Mouse (Mus musculus) forebrain, embryonic 13.5 days (tissue): Measurements from ENCODE around the gene Cstf3. TPM values are rescaled to one million over a fixed set of nuclear protein-coding genes. Genes with fewer than 3 reads are reported as not detected.
"Not testable (repeated sequence)": the region's sequence is repeated elsewhere in the genome, so short reads cannot be mapped to it uniquely, and the experiment has no call there.

Experiments used
- ATAC-seq: fragments of 200-750 bp; cut with Nextera tagmentation; 2 replicates; pipeline ENCODE4 v1.8.0; 2017
- H3K27ac ChIP-seq: fragments of 300-500 bp; sonication (generic); 2 replicates; pipeline ENCODE4 v1.5.1; 2015; ENCODE audit warnings: inconsistent platforms, mild to moderate bottlenecking, moderate library complexity
- H3K27me3 ChIP-seq: fragments of 300-500 bp; sonication (generic); 2 replicates; pipeline ENCODE4 v1.6.1; 2015; ENCODE audit warnings: mild to moderate bottlenecking, inconsistent platforms
- H3K36me3 ChIP-seq: fragments of 300-500 bp; sonication (generic); 2 replicates; pipeline ENCODE4 v1.6.1; 2015; ENCODE audit warnings: mild to moderate bottlenecking, inconsistent platforms; ENCODE audit not compliant: poor library complexity, severe bottlenecking
- H3K4me1 ChIP-seq: fragments of 300-500 bp; sonication (generic); 2 replicates; pipeline ENCODE4 v1.6.1; 2015; ENCODE audit warnings: inconsistent platforms
- H3K4me2 ChIP-seq: fragments of 300-500 bp; sonication (generic); 2 replicates; pipeline ENCODE4 v1.6.1; 2015; ENCODE audit warnings: inconsistent platforms, mild to moderate bottlenecking, moderate library complexity
- H3K4me3 ChIP-seq: fragments of 300-500 bp; sonication (generic); 2 replicates; pipeline ENCODE4 v1.5.1; 2015; ENCODE audit warnings: mild to moderate bottlenecking, inconsistent platforms
- H3K9ac ChIP-seq: fragments of 300-500 bp; sonication (generic); 2 replicates; pipeline ENCODE4 v1.6.1; 2015; ENCODE audit warnings: mild to moderate bottlenecking, inconsistent platforms
- H3K9me3 ChIP-seq: fragments of 300-500 bp; sonication (generic); replicated peaks from 2 replicates; pipeline ENCODE4 v1.6.1; 2016; ENCODE audit warnings: inconsistent platforms
- WGBS: fragments of 180-500 bp; shearing (Covaris S2); methylation state at CpG from one replicate; pipeline ENCODE4 v1.1.7; 2015; 5-methylcytosine and 5-hydroxymethylcytosine counted together
- polyA plus RNA-seq: library from polyadenylated mRNA; unstranded; fragments of >200 nt; fragmentation: Nextera tagmentation; extraction: Ambion mirVana; gene quantifications from 2 replicates; pipeline ENCODE4 v1.2.1, GENCODE M21; 2015

Cstf3 gene
- polyA plus RNA-seq, result 117 and 118 TPM in 2 replicates

DNA sequence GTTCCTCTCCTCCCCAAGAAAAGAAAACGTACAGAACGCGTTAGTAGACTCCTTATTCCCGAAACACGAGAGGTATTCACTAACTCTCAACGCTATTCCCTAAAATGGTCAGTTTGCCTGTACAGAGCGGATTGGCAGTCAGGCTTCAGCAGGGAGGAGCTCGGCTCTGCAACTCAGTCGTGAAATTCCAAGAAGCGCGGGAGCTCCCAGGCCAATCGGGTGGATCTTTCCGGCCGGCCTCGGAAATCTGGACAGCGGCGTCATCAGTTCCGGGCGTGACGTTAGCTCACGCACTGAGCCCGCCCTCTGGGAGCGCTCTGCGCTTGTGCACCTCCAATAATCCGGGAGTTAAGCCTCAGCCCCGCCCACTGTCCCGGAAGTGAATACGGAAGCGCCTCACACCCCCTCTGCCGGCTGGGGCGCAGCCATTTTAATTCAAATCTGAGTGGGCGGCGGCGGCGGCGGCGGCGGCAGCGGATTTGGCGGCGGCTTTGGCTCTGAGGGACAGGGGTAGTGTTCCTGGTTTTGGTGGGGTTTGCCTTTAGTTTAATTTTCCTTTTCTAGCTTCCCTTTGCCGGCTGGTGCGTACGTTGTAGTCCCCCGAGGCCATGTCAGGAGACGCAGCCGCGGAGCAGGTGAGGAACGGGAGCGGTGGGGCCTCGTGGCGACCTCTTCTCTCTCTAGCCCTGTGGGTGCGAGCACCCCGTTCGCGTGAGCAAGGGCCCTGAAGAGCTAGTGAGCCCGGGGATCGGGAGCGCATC, at the start of gene Cstf3:
Cstf3 (plus strand) TSS at position 456 of the 761 bp plus-strand sequence.
- WGBS, result under 1% methylated on average over 59 of the region's 59 CpGs
- H3K9ac ChIP-seq, result peak within 1 kb of the TSS; percentile 96
- peak within 1 kb of the TSS; percentile 95 for H3K4me3 ChIP-seq
- no peaks in the 10 kb centered on the region for H3K27me3 ChIP-seq
- no peaks in the 10 kb centered on the region for H3K36me3 ChIP-seq
- no peaks in the 10 kb centered on the region for H3K9me3 ChIP-seq
- ATAC-seq, result peak; percentile 100
- H3K4me2 ChIP-seq, result peak within 1 kb of the TSS; percentile 72
- H3K27ac ChIP-seq, result peak within 1 kb of the TSS; percentile 88
- H3K4me1 ChIP-seq, result peaks cover 37% of the 10 kb centered on the region

DNA sequence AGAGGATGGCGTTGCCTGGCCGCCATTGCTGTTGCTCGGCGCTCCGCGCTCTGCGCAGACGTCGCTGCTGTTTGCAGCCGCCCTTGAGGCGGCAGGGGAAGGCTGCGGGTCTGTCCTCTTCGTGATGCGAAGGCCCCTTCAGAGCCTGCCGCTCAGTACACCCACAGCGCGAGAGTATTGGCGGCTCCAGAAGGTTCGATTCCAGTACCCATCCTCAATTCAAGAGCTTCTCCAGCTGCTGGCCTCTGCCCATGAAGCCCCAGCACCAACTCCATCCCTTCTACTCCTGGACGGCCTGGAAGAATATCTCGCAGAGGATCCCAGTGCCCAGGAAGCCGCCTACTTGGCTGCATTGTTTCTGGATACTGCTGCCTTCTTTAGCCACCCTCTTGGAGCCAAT, 33.6 kb upstream of the Cstf3 start:
- not testable (repeated sequence) for ATAC-seq, H3K27me3 ChIP-seq, H3K4me3 ChIP-seq, H3K4me1 ChIP-seq, H3K27ac ChIP-seq, H3K9me3 ChIP-seq, H3K9ac ChIP-seq, H3K36me3 ChIP-seq, H3K4me2 ChIP-seq
- WGBS, result 91% methylated on average over 22 of the region's 22 CpGs

DNA sequence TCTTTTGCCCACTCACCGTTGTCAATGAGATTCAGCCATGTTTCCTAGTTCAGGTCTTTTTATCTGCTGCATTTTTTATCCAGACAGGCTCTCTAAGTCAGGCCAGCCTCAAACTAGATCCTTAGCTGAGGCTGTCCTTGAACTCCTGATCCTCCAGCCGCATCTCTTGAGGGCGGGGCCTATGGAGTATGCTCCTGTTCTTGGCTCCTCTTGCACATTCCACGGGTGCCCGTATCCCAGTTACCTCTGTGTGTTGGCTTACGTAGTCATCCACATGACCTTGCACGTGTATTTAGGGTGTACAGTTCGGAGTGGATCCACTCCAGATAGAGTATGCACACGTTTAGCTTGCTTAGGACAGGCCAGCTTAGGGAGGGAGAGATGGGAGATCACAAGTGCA, 32.6 kb upstream of the Cstf3 start:
- no peak overlapping the region for H3K27ac ChIP-seq
- no peaks in the 10 kb centered on the region for H3K4me1 ChIP-seq
- H3K9ac ChIP-seq, result no peak overlapping the region
- no peak overlapping the region for H3K4me2 ChIP-seq
- no peak overlapping the region for H3K4me3 ChIP-seq
- no peak for ATAC-seq
- no peaks in the 10 kb centered on the region for H3K27me3 ChIP-seq
- H3K36me3 ChIP-seq, result no peaks in the 10 kb centered on the region
- 93% methylated on average over 9 of the region's 9 CpGs for WGBS
- no peaks in the 10 kb centered on the region for H3K9me3 ChIP-seq

DNA sequence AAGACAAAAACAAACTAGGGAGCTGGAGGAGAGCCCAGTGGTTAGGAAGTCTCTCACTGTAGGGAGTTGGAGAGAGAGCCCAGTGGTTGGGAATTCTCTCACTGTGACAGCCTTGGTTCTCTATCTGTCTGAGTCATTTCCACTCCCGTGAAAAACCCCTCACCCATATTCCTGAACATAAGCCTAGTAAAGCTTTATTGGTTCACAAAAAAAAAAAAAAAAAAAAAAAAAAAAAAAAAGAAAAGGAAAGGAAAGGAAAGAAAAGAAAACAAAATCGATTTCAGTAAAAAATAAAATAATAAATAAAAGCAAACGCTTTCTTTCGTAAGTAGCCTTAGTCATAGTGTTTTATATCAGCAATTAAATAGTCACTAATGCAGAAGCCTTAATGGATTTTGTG, 32.0 kb upstream of the Cstf3 start:
- H3K9me3 ChIP-seq, result no peaks in the 10 kb centered on the region
- no peak overlapping the region for H3K27ac ChIP-seq
- no peak for ATAC-seq
- WGBS, result 92% methylated on average over 4 of the region's 4 CpGs
- no peak overlapping the region for H3K4me2 ChIP-seq
- H3K36me3 ChIP-seq, result no peaks in the 10 kb centered on the region
- H3K4me3 ChIP-seq, result no peak overlapping the region
- H3K27me3 ChIP-seq, result no peaks in the 10 kb centered on the region
- no peak overlapping the region for H3K9ac ChIP-seq
- no peaks in the 10 kb centered on the region for H3K4me1 ChIP-seq

DNA sequence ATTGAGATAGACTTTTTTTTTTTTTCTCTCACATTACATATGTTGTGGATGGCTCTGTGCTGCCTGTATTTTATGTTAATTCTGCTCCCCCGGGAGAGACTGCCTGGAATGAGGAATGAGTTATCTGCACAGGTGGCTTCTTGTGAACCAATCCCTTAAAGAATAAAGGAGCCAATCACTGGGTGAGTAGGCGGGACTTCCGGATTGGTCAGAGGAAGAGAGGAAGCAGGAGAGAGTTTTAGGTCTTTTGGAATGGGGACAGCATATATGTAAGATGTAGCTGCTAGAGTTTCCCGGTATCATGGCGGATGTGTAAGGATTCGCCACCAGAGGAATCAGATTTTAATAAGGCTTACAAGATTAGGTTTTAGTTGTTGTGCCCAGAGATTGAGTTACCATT, 31.4 kb upstream of the Cstf3 start:
- no peak for ATAC-seq
- H3K9ac ChIP-seq, result no peak overlapping the region
- no peak overlapping the region for H3K4me3 ChIP-seq
- no peaks in the 10 kb centered on the region for H3K27me3 ChIP-seq
- H3K27ac ChIP-seq, result no peak overlapping the region
- H3K9me3 ChIP-seq, result no peaks in the 10 kb centered on the region
- no peaks in the 10 kb centered on the region for H3K36me3 ChIP-seq
- H3K4me1 ChIP-seq, result no peaks in the 10 kb centered on the region
- H3K4me2 ChIP-seq, result no peak overlapping the region
- 61% methylated on average over 6 of the region's 6 CpGs for WGBS

DNA sequence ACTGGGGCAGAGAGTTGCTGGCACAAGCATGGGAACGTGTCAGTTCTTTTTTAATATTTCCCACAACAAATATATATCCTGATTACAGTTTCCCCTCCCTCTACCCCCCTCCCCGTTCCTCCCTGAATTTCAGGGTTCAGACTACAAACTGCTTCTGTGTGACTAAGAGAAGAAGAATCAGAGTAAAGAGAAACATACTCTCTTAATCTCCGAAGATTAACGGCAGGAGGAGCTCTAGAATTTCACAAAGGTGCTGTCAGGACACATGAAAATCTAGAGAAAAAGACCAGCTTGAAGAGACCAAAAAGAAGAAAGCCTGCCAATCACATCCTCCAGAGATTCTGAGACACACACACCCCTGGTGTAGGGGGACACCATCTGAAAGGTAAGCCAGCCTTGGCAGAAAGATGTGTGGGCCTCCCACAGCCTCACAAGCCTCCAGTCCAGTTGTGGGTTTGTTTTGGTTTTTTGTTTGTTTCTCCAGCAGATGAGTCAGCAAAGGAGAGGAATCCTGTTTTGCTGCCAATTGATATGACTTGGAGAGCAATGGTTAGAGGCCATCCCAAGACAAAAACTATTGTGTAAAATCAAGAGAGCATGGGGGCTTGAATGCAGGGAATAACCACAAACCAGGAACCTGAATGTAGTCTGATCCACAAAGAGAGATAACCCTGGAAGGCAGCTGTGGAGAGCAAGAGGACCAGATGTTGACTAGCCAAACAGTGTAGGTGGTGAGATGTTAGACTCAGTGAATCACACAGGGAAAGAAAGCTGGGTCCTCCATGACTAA, 30.5 kb upstream of the Cstf3 start:
- Histone ChIP-seq H3K4me1 (no peaks in the 10 kb centered on the region), H3K36me3 (no peaks in the 10 kb centered on the region), H3K4me3 (no peak overlapping the region), H3K4me2 (no peak overlapping the region), H3K9me3 (no peaks in the 10 kb centered on the region), H3K27me3 (no peaks in the 10 kb centered on the region), H3K9ac (no peak overlapping the region), H3K27ac (no peak overlapping the region)
- no peak for ATAC-seq
- 82% methylated on average over 4 of the region's 4 CpGs for WGBS

DNA sequence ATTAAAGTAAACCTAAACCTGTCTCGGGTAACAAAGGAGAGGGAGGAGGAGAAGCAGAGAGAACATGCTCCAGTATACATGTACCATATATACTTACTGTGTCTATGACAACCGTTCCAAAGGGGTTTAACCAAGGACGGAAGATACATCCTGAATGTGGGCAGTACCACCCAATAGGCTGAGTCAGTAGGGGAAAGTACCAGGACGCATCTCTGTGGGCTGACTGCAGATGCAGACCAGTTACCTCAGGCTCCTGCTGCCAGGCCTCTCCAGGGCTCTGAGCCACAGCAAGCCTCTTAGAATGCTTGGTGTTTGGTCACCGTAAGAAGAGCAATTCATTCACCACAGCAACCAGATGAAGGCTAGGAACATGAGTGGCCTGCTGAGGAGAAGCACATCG, 28.9 kb upstream of the Cstf3 start:
- Histone ChIP-seq H3K4me3 (no peak overlapping the region), H3K9me3 (no peaks in the 10 kb centered on the region), H3K4me2 (no peak overlapping the region), H3K36me3 (no peaks in the 10 kb centered on the region), H3K4me1 (no peaks in the 10 kb centered on the region), H3K27ac (no peak overlapping the region), H3K27me3 (no peaks in the 10 kb centered on the region), H3K9ac (no peak overlapping the region)
- no peak for ATAC-seq
- 91% methylated on average over 6 of the region's 6 CpGs for WGBS

DNA sequence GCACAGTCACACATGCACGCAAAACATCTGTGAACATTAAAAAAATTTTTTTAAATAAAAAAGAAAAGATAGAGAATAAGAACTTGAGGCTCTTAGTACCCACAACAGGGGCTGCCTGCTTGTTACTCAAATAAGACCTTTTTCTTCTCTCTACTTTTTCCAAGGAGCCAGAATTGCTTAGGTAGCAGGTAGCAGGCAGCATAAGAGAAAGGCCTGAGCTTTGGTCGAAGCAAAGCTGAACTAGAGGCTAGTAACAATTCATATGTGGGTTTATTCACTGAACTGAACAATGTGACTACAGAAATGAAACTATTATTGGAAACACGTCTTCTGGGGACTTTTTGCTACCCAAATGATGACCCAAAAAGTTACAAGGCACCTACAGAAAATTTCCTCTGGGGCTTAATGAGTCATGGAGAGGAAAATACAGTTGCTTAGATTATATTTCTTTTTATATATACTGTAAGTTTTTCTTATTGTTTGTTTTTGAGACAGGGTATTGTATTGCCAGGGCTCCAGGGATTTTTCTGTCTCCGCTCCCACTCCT, 28.3 kb upstream of the Cstf3 start:
- H3K9me3 ChIP-seq, result no peaks in the 10 kb centered on the region
- H3K9ac ChIP-seq, result no peak overlapping the region
- no peak for ATAC-seq
- no peaks in the 10 kb centered on the region for H3K4me1 ChIP-seq
- no peak overlapping the region for H3K4me3 ChIP-seq
- WGBS, result 86% methylated on average over 4 of the region's 4 CpGs
- H3K27me3 ChIP-seq, result no peaks in the 10 kb centered on the region
- H3K27ac ChIP-seq, result no peak overlapping the region
- H3K36me3 ChIP-seq, result no peaks in the 10 kb centered on the region
- H3K4me2 ChIP-seq, result no peak overlapping the region

DNA sequence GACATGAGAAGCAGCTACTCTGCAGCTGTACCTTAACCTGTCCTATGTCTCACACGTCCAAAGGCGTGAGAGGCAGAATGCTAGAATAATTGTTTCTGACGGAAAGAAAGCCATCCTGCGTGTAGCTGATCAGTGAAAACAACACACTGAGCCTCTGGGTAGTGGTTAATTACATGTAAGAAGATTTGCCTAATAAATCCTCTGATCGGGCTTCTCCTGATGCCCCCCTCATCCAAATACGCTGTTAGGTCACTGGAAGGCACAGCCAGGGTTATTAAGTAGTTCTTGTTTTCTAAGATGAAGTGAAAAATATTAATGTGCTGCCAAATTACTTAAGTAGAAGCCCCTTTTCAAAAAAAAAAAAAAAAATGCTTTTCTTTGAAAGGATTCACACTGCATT, 18.3 kb upstream of the Cstf3 start:
- WGBS, result 52% methylated on average over 6 of the region's 6 CpGs
- Histone ChIP-seq H3K4me3 (no peak overlapping the region), H3K9me3 (no peaks in the 10 kb centered on the region), H3K4me2 (no peak overlapping the region), H3K4me1 (peaks cover 7% of the 10 kb centered on the region; the same call in 1 of the 2 replicates), H3K27ac (no peak overlapping the region), H3K9ac (no peak overlapping the region), H3K36me3 (no peaks in the 10 kb centered on the region), H3K27me3 (no peaks in the 10 kb centered on the region)
- ATAC-seq, result no peak

DNA sequence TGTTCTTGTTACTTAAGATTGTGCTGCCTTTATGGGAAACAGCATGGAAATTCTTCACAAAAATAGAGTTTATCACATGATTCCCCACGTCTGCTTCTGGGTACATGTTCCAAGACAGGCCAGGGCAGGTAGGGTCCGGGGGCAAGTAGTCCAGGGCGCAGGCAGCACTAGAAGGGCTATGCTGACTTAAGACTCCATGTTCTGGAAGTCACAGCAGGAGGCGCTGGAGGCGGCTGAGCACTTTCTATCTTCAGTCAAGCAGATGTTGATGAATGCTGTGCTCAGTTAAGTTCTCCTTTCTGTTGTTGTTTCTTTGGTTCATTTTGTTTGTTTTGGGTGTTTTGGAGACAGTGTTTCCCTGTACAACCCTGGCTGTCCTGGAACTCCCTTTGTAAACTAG, 14.1 kb upstream of the Cstf3 start:
- H3K9me3 ChIP-seq, result no peaks in the 10 kb centered on the region
- no peak overlapping the region for H3K4me3 ChIP-seq
- no peak for ATAC-seq
- H3K27ac ChIP-seq, result no peak overlapping the region
- 77% methylated on average over 5 of the region's 5 CpGs for WGBS
- no peak overlapping the region for H3K4me2 ChIP-seq
- H3K4me1 ChIP-seq, result peaks cover 7% of the 10 kb centered on the region; the same call in 1 of the 2 replicates
- no peaks in the 10 kb centered on the region for H3K27me3 ChIP-seq
- H3K9ac ChIP-seq, result no peak overlapping the region
- H3K36me3 ChIP-seq, result no peaks in the 10 kb centered on the region

DNA sequence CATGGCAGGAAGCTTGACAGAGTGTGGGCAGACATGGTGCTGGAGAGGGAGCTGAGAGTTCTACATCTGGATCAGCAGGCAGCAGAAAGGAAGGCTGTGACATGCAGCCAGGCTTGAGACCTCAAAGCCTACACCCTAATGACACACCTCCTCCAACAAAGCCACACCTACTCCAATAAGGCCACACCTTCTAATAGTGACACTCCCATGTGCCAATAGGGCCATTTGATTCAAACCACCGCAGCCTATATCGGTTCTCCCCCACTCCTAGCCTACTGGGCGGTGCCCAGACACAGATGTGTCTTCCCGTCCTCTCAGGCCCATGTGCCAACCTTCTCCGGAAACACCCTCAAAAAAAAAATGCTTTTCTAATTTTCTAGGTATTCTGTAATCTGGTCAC, 12.3 kb upstream of the Cstf3 start:
- H3K4me2 ChIP-seq, result no peak overlapping the region
- peaks cover 10% of the 10 kb centered on the region for H3K4me1 ChIP-seq
- no peaks in the 10 kb centered on the region for H3K9me3 ChIP-seq
- no peak overlapping the region for H3K27ac ChIP-seq
- H3K4me3 ChIP-seq, result no peak overlapping the region
- H3K27me3 ChIP-seq, result no peaks in the 10 kb centered on the region
- 74% methylated on average over 5 of the region's 5 CpGs for WGBS
- no peak for ATAC-seq
- H3K9ac ChIP-seq, result no peak overlapping the region
- no peaks in the 10 kb centered on the region for H3K36me3 ChIP-seq

DNA sequence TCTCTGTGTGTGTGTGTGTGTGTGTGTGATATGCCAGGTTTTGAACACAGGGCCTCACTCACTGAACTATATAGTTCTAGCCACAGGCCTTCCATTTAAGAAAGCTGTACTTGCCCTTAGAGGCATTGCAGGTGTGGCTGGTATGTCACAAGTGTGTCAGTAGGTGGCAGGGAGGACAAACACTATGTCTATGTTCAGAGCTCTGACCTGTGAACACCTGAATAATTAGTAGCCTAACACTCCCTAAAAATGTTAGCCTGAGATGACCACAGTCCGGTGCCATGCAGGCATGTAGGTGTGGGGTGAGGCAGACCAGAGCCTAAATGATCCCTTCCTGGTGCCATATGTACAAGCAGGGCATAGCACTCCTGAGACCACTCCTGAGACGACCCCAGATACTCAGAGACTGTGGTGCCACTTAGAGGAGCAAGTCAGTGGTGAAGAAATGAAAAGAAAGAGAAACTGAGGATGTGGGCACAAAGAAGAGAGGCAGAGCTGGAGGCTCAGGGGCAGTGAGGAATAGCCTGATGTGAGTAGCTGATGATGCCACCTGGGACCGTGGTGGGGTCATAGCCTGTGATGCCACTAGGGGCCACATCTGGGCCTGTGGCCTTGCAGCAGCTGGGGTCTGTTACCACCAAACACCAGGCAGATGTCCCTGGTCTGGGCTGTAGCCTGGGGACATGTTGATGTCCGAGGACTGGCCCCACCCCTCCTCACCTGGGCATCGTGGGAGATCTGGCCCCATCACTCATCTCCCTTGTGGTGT, 11.3 kb upstream of the Cstf3 start:
- no peaks in the 10 kb centered on the region for H3K27me3 ChIP-seq
- H3K9ac ChIP-seq, result no peak overlapping the region
- H3K4me3 ChIP-seq, result no peak overlapping the region
- WGBS, result 78% methylated on average over 5 of the region's 5 CpGs
- H3K27ac ChIP-seq, result no peak overlapping the region
- no peak overlapping the region for H3K4me2 ChIP-seq
- peaks cover 9% of the 10 kb centered on the region; the same call in 1 of the 2 replicates for H3K4me1 ChIP-seq
- no peak for ATAC-seq
- H3K36me3 ChIP-seq, result no peaks in the 10 kb centered on the region
- no peaks in the 10 kb centered on the region for H3K9me3 ChIP-seq
